Mouse (Mus musculus) lung, adult 2 months (tissue): ENCODE measurements at regions not wholly inside any gene's neighbourhood (a gene's known extent, or its start where the extent isn't known, plus 50 kb on each side); places are given as distances from the start of the nearest gene placed in this dataset.

Experiments
- DNase-seq: peaks from one replicate; pipeline ENCODE4 v3.0.0; 2022
- H3K4me1 ChIP-seq: fragments of 200-500 bp; 2 replicates; pipeline ENCODE4 v1.6.1; 2011; ENCODE audit warnings: low read length; ENCODE audit not compliant: control insufficient read depth, insufficient read depth
- H3K4me3 ChIP-seq: fragments of 200-500 bp; replicated peaks from 2 replicates; pipeline ENCODE3; 2011; ENCODE audit warnings: low read depth, mild to moderate bottlenecking, control low read depth, low read length; ENCODE audit errors: extremely low read depth
- CTCF ChIP-seq: fragments of 200-500 bp; IDR thresholded peaks from 2 replicates; pipeline ENCODE4 v1.5.1; 2011; ENCODE audit warnings: mild to moderate bottlenecking, low read length, control low read depth; ENCODE audit not compliant: insufficient read depth
- POLR2A ChIP-seq: fragments of 200-500 bp; IDR thresholded peaks from 2 replicates; pipeline ENCODE4 v1.6.1; 2011; ENCODE audit warnings: low read depth, mild to moderate bottlenecking, control low read depth, low read length, borderline replicate concordance; ENCODE audit errors: extremely low read depth
- WGBS: fragments of 180-500 bp; shearing (Covaris S2); methylation state at CpG from one replicate; pipeline ENCODE4 v1.1.7; 2018; 5-methylcytosine and 5-hydroxymethylcytosine counted together

- Histone ChIP-seq H3K4me3 (no peak overlapping the region), H3K4me1 (no peaks in the 10 kb centered on the region; the same call in 1 of the 2 replicates)
- no peak for DNase-seq
- TF ChIP-seq CTCF: no peak
- TF ChIP-seq POLR2A: no peak
- WGBS: 81% methylated on average over 1 of the region's 1 CpGs
Observed at GRCm38 (mm10) chr8:127988887-127989286, 369.5 kb upstream of the Nrp1 start.

GRCm38 (mm10) chr8:127994898-127995297 lies 363.5 kb upstream of the Nrp1 start:
- DNase-seq: no peak
- WGBS: 66% methylated on average over 1 of the region's 1 CpGs
- Histone ChIP-seq H3K4me1 (no peaks in the 10 kb centered on the region; the same call in 1 of the 2 replicates), H3K4me3 (no peak overlapping the region)
- TF ChIP-seq POLR2A (no peak), CTCF (no peak)

- TF ChIP-seq POLR2A (no peak), CTCF (no peak)
- H3K4me3 ChIP-seq: no peak overlapping the region
- no peaks in the 10 kb centered on the region; the same call in 1 of the 2 replicates for H3K4me1 ChIP-seq
- 61% methylated on average over 1 of the region's 1 CpGs for WGBS
- DNase-seq: no peak
Observed at GRCm38 (mm10) chr8:127995490-127995889, 362.9 kb upstream of the Nrp1 start.

GRCm38 (mm10) chr8:128002386-128002785 lies 356.0 kb upstream of the Nrp1 start:
- no peaks in the 10 kb centered on the region; the same call in 1 of the 2 replicates for H3K4me1 ChIP-seq

GRCm38 (mm10) chr8:128002806-128003205 lies 355.6 kb upstream of the Nrp1 start:
- WGBS: 95% methylated on average over 1 of the region's 1 CpGs
- DNase-seq: no peak
- TF ChIP-seq POLR2A: no peak
- TF ChIP-seq CTCF: no peak
- Histone ChIP-seq H3K4me1 (no peaks in the 10 kb centered on the region; the same call in 1 of the 2 replicates), H3K4me3 (no peak overlapping the region)

More at GRCm38 (mm10) chr8:128002386-128002785, 356.0 kb upstream of the Nrp1 start:
- WGBS: 60% methylated on average over 2 of the region's 2 CpGs
- H3K4me3 ChIP-seq: no peak overlapping the region
- DNase-seq: no peak
- TF ChIP-seq POLR2A (no peak), CTCF (no peak)

- no peak for DNase-seq
- no peak overlapping the region for H3K4me3 ChIP-seq
- WGBS: 56% methylated on average over 1 of the region's 1 CpGs
- H3K4me1 ChIP-seq: no peaks in the 10 kb centered on the region; the same call in 1 of the 2 replicates
- TF ChIP-seq CTCF (no peak), POLR2A (no peak)
Observed at GRCm38 (mm10) chr8:128003385-128003784, 355.0 kb upstream of the Nrp1 start.

- TF ChIP-seq CTCF (no peak), POLR2A (no peak)
- DNase-seq: no peak
- H3K4me3 ChIP-seq: no peak overlapping the region
- 69% methylated on average over 3 of the region's 3 CpGs for WGBS
- H3K4me1 ChIP-seq: no peaks in the 10 kb centered on the region; the same call in 1 of the 2 replicates
Observed at GRCm38 (mm10) chr8:128003881-128004286, 354.5 kb upstream of the Nrp1 start.

- DNase-seq: no peak
- Histone ChIP-seq H3K4me3 (no peak overlapping the region), H3K4me1 (no peaks in the 10 kb centered on the region)
- 91% methylated on average over 6 of the region's 6 CpGs for WGBS
- TF ChIP-seq CTCF (no peak), POLR2A (no peak)
Observed at GRCm38 (mm10) chr8:128009393-128010010, 348.9 kb upstream of the Nrp1 start.

- H3K4me3 ChIP-seq: no peak overlapping the region
- no peak for DNase-seq
- TF ChIP-seq POLR2A (no peak), CTCF (no peak)
- no peaks in the 10 kb centered on the region for H3K4me1 ChIP-seq
- WGBS: 74% methylated on average over 8 of the region's 8 CpGs
Observed at GRCm38 (mm10) chr8:128017171-128017570, 341.2 kb upstream of the Nrp1 start.

- 71% methylated on average over 2 of the region's 2 CpGs for WGBS
- no peak overlapping the region for H3K4me3 ChIP-seq
- TF ChIP-seq CTCF: no peak
- TF ChIP-seq POLR2A: no peak
- H3K4me1 ChIP-seq: peaks cover 8% of the 10 kb centered on the region; the same call in 1 of the 2 replicates
- DNase-seq: no peak
Observed at GRCm38 (mm10) chr8:128023661-128024060, 334.7 kb upstream of the Nrp1 start.
